Mouse (Mus musculus) gastrocnemius, postnatal 14 days (tissue): ENCODE results near the gene Tmem238l. TPM values are rescaled to one million over a fixed set of nuclear protein-coding genes. Genes with fewer than 3 reads are reported as not detected.

Experiments
- total RNA-seq, 2 experiments: library from RNA; stranded (reverse); gene quantifications; 2 replicates each; pipeline ENCODE4 v1.2.3; 2021

Tmem238l gene
- total RNA-seq, 2 experiments from 2014 or later, result not detected

Other genes starting within 250 kb of the Tmem238l start
- under 1 TPM in 1 of 2 experiments, not detected in 1; 0.10 TPM for gene Pirt, start 44.7 kb upstream of the Tmem238l start, total RNA-seq
- gene Tmem220, start 68.5 kb downstream of the Tmem238l start, total RNA-seq, result 1 to 10 TPM; 1.0 TPM
- gene Adprm, start 96.0 kb downstream of the Tmem238l start, total RNA-seq, result 1 to 10 TPM; 5.6 to 7.8 TPM
- gene Sco1, start 96.0 kb downstream of the Tmem238l start, total RNA-seq, result 1 to 10 TPM; 8.5 to 8.6 TPM
- gene Myh3, start 121.7 kb downstream of the Tmem238l start, total RNA-seq, result 10 to 100 TPM; 33.8 to 49.2 TPM
- 1,000 to 10,000 TPM; 1,817 to 1,833 TPM for gene Myh2, start 214.4 kb downstream of the Tmem238l start, total RNA-seq
- 1,000 to 10,000 TPM; 3,624 to 4,119 TPM for gene Myh1, start 243.4 kb downstream of the Tmem238l start, total RNA-seq